14 mouse cellular contexts compared by ENCODE assay signal in genomic region chr1:73672239-73672638, GRCm38 (mm10).
DNase-seq lines count a peak whose midpoint lies in the region; ATAC-seq and TF ChIP-seq lines count a peak whose summit lies in the region.
"Had no signal": no experiment of that assay in that cellular context is flagged by ENCODE, and none has a peak within 500 bp of the region (broad histone marks: within the 10 kb centered on the region; RNA-seq: fewer than 3 reads in every experiment).

No protein-coding gene starts in this region.

- peak; percentile 86 for TF ChIP-seq EP300 in heart, adult 2 months (IDR thresholded peaks at IDR 0.05; ENCODE audit: insufficient read depth, low read depth, low read length)

- no peak for DNase-seq in forebrain, embryonic 10.5 days (ENCODE audit: extremely low spot score, low spot score)
- no peak for DNase-seq in forebrain, postnatal 0 days
- DNase-seq in adrenal gland, postnatal 10 days, result peak; percentile 57
- DNase-seq in heart, adult 2 months, result peak; percentile 69 to 81
- peak; percentile 62 to 80 for DNase-seq in heart, postnatal 14 days
- no peak for DNase-seq in hindbrain, postnatal 0 days (ENCODE audit: low spot score)
- DNase-seq in left cerebral cortex, adult 8-10 months (ENCODE audit: low spot score in 2 of 2), result no peak
- DNase-seq in c-Kit-positive CD71-positive TER-119-positive erythroid progenitor cells, embryonic 14.5 days (ENCODE audit: low spot score), result no peak
- DNase-seq: kidney, adult 11 months; right cerebral cortex, postnatal 25 days had no signal

- 0 out of 2 replicates have a peak overlapping the region, but pooled peaks have one; percentile 37 for H3K27ac ChIP-seq in forebrain, embryonic 10.5 days
- H3K27ac ChIP-seq in forebrain, postnatal 0 days (ENCODE audit: low read depth, low read length), result no peak overlapping the region
- peak overlapping the region; percentile 64 for H3K27ac ChIP-seq in heart, adult 2 months
- no peak overlapping the region for H3K27ac ChIP-seq in hindbrain, postnatal 0 days
- H3K27ac ChIP-seq: hindbrain, embryonic 10.5 days; limb, embryonic 12.5 days; lung, embryonic 15.5 days had no signal

- 87% methylated on average over 4 of the region's 4 CpGs for WGBS in forebrain, embryonic 10.5 days
- WGBS in forebrain, postnatal 0 days, result 91% methylated on average over 4 of the region's 4 CpGs
- 56% methylated on average over 4 of the region's 4 CpGs for WGBS in heart, adult 2 months
- WGBS in hindbrain, postnatal 0 days, result 90% methylated on average over 4 of the region's 4 CpGs

- H3K36me3 ChIP-seq in forebrain, embryonic 10.5 days (replicated peaks), result no peaks in the 10 kb centered on the region
- no peaks in the 10 kb centered on the region for H3K36me3 ChIP-seq in forebrain, postnatal 0 days (ENCODE audit: insufficient read depth)
- no peaks in the 10 kb centered on the region; the same call in 1 of the 2 replicates for H3K36me3 ChIP-seq in heart, adult 2 months (ENCODE audit: control insufficient read depth, insufficient read depth, low read length)
- no peaks in the 10 kb centered on the region for H3K36me3 ChIP-seq in hindbrain, postnatal 0 days (ENCODE audit: insufficient read depth, low read length)
- H3K36me3 ChIP-seq: hindbrain, embryonic 10.5 days; limb, embryonic 12.5 days; lung, embryonic 15.5 days had no signal

- no peak overlapping the region for H3K9ac ChIP-seq in forebrain, postnatal 0 days
- H3K9ac ChIP-seq in heart, adult 2 months (ENCODE audit: low read depth, low read length), result no peak overlapping the region
- H3K9ac ChIP-seq in hindbrain, postnatal 0 days (replicated peaks; ENCODE audit: low read length), result no peak overlapping the region
- H3K9ac ChIP-seq: limb, embryonic 12.5 days; lung, embryonic 15.5 days had no signal

- no peak overlapping the region for H3K4me2 ChIP-seq in forebrain, postnatal 0 days (ENCODE audit: low read depth)
- H3K4me2 ChIP-seq in hindbrain, postnatal 0 days (ENCODE audit: low read depth, low read length), result no peak overlapping the region
- H3K4me2 ChIP-seq: limb, embryonic 12.5 days; lung, embryonic 15.5 days had no signal

- H3K4me1 ChIP-seq in forebrain, embryonic 10.5 days, result peaks cover 16% of the 10 kb centered on the region
- H3K4me1 ChIP-seq in forebrain, postnatal 0 days (ENCODE audit: insufficient read depth), result no peaks in the 10 kb centered on the region
- H3K4me1 ChIP-seq in heart, adult 2 months (ENCODE audit: control insufficient read depth, insufficient read depth, low read length), result peaks cover 2% of the 10 kb centered on the region; the same call in 1 of the 2 replicates
- no peaks in the 10 kb centered on the region for H3K4me1 ChIP-seq in hindbrain, postnatal 0 days (ENCODE audit: insufficient read depth, low read length)
- H3K4me1 ChIP-seq: limb, embryonic 12.5 days had no signal

- intact Hi-C loops in heart, adult 2 months (cut with DNase I), result loop anchor here (5.0 kb wide), 1 partner anchor 45 kb away; no protein-coding TSS in a partner anchor
- intact Hi-C loops in heart, postnatal 14 days (cut with DNase I), result no loop called here

- no peak for ATAC-seq in forebrain, postnatal 0 days
- no peak for ATAC-seq in hindbrain, postnatal 0 days
- ATAC-seq: forebrain, embryonic 16.5 days had no signal

- H3K27me3 ChIP-seq in forebrain, embryonic 10.5 days (ENCODE audit: poor library complexity, severe bottlenecking), result no peaks in the 10 kb centered on the region
- no peaks in the 10 kb centered on the region for H3K27me3 ChIP-seq in forebrain, postnatal 0 days (ENCODE audit: insufficient read depth, low read length)
- no peaks in the 10 kb centered on the region for H3K27me3 ChIP-seq in heart, adult 2 months (ENCODE audit: control insufficient read depth, insufficient read depth, low read length)
- no peaks in the 10 kb centered on the region for H3K27me3 ChIP-seq in hindbrain, postnatal 0 days (ENCODE audit: insufficient read depth, low read length)
- H3K27me3 ChIP-seq: limb, embryonic 12.5 days; lung, embryonic 15.5 days had no signal

- H3K79me2 ChIP-seq in heart, adult 2 months (replicated peaks; ENCODE audit: control insufficient read depth, insufficient read depth, low read length), result no peaks in the 10 kb centered on the region

- H3K9me3 ChIP-seq in forebrain, embryonic 10.5 days, result peaks cover 6% of the 10 kb centered on the region; the same call in 1 of the 2 replicates
- H3K9me3 ChIP-seq in forebrain, postnatal 0 days (ENCODE audit: low read length), result no peaks in the 10 kb centered on the region
- 0 out of 2 replicates have a peak, but pooled peaks cover 9% of the 10 kb centered on the region for H3K9me3 ChIP-seq in hindbrain, postnatal 0 days (ENCODE audit: low read length)
- H3K9me3 ChIP-seq: hindbrain, embryonic 10.5 days; lung, embryonic 15.5 days had no signal

- no peak for TF ChIP-seq CTCF in forebrain, postnatal 0 days (IDR thresholded peaks at IDR 0.05; ENCODE audit: low read depth)
- no peak for TF ChIP-seq CTCF in heart, adult 2 months (IDR thresholded peaks at IDR 0.05)
- no peak for TF ChIP-seq CTCF in hindbrain, postnatal 0 days (IDR thresholded peaks at IDR 0.05; ENCODE audit: low read depth)

- no peak overlapping the region for H3K4me3 ChIP-seq in forebrain, embryonic 10.5 days
- H3K4me3 ChIP-seq in forebrain, postnatal 0 days (ENCODE audit: low read depth, low read length), result no peak overlapping the region
- no peak overlapping the region for H3K4me3 ChIP-seq in heart, adult 2 months
- H3K4me3 ChIP-seq in hindbrain, postnatal 0 days (ENCODE audit: low read length), result no peak overlapping the region
- H3K4me3 ChIP-seq: hindbrain, embryonic 10.5 days; limb, embryonic 12.5 days; lung, embryonic 15.5 days had no signal

- TF ChIP-seq POLR2A in heart, adult 2 months (IDR thresholded peaks at IDR 0.05; ENCODE audit: insufficient read depth, low read depth, low read length), result no peak

Comparison
In these comparisons a context has a peak if more than half of its experiments do, and no peak if none do; other contexts are left out.
1. H3K27ac ChIP-seq: peak in forebrain, embryonic 10.5 days (single experiment) and heart, adult 2 months (single experiment); none in forebrain, postnatal 0 days (single experiment) and hindbrain, postnatal 0 days (single experiment).
2. DNase-seq: peak in adrenal gland, postnatal 10 days (single experiment), heart, adult 2 months (2 of 2) and heart, postnatal 14 days (2 of 2); none in forebrain, embryonic 10.5 days (single experiment), forebrain, postnatal 0 days (single experiment), hindbrain, postnatal 0 days (single experiment), left cerebral cortex, adult 8-10 months (0 of 2) and c-Kit-positive CD71-positive TER-119-positive erythroid progenitor cells, embryonic 14.5 days (single experiment).